ENCODE assay signal across 7 mouse cellular contexts in the genomic region with DNA sequence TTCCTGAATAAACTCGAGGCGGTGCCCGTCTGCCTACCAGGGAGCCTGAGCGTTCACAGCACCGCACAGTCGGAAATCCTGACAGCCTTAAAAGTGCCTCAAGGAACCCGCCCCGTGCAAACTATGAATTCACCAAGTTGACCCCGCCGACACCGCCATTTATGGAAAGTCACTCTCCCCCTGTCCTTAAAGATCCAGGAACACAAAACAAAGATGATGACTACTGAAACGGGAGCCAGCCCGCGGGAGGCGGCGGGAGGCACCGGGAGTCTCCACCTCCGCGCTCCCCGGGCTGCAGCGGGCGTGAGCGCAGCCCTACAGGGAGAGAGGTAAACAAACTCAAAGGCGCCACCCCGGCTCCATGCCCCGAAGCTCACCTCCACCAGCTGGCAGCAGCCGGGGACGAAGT. TPM values are rescaled to one million over a fixed set of nuclear protein-coding genes. Genes with fewer than 3 reads are reported as not detected.
DNase-seq lines count a peak whose midpoint lies in the region; ATAC-seq and TF ChIP-seq lines count a peak whose summit lies in the region.

No protein-coding gene starts in this region.

- no peak for TF ChIP-seq POLR2A in lung, adult 2 months (IDR thresholded peaks at IDR 0.05; ENCODE audit: borderline replicate concordance, extremely low read depth, low read depth, low read length)

- ATAC-seq in activated CD4-positive, CD25-positive, alpha-beta regulatory T cell, adult 4 months: no peak

- peaks cover 14% of the 10 kb centered on the region for H3K4me1 ChIP-seq in lung, adult 2 months (ENCODE audit: control insufficient read depth, insufficient read depth, low read length)

- no peak for DNase-seq in lung, adult 2 months
- DNase-seq in lung, postnatal 14 days: no peak
- peak; percentile 24 for DNase-seq in c-Kit-positive CD71-positive TER-119-positive erythroid progenitor cells, embryonic 14.5 days (ENCODE audit: low spot score)
- peak; percentile 11 to 16 for DNase-seq in frontal cortex, postnatal 25 days (ENCODE audit: low spot score in 2 of 2)
- peak; percentile 52 for DNase-seq in lung, postnatal 10 days
- DNase-seq in urinary bladder, postnatal 25 days (ENCODE audit: low spot score): no peak

- TF ChIP-seq CTCF in lung, adult 2 months (IDR thresholded peaks at IDR 0.05; ENCODE audit: insufficient read depth, low read length): no peak

- WGBS in lung, adult 2 months: under 1% methylated on average over 28 of the region's 28 CpGs

- peak overlapping the region; percentile 93 for H3K4me3 ChIP-seq in lung, adult 2 months (replicated peaks; ENCODE audit: extremely low read depth, low read depth, low read length)

RNA-seq across cellular contexts. Expression of a gene that starts 2.9 kb away (rescaled TPM):
- polyA plus RNA-seq in lung, adult 2 months (2012; rRNA removed): 32.0 and 38.8 TPM in 2 replicates
- polyA plus RNA-seq in activated CD4-positive, CD25-positive, alpha-beta regulatory T cell, adult 4 months (2017; shearing (Covaris generic)): 100 to 1,000 TPM; 231 to 248 TPM

RNA-seq across cellular contexts. Expression of a gene that starts 41.1 kb away (rescaled TPM):
- polyA plus RNA-seq in lung, adult 2 months (2012; rRNA removed): 0.33 and 0.71 TPM in 2 replicates
- polyA plus RNA-seq in activated CD4-positive, CD25-positive, alpha-beta regulatory T cell, adult 4 months (2017; shearing (Covaris generic)): 10 to 100 TPM; 14.0 to 14.4 TPM

RNA-seq across cellular contexts. Expression of a gene that starts 41.4 kb away (rescaled TPM):
- polyA plus RNA-seq in lung, adult 2 months (2012; rRNA removed): 6.7 and 8.4 TPM in 2 replicates
- 10 to 100 TPM; 60.4 to 63.8 TPM for polyA plus RNA-seq in activated CD4-positive, CD25-positive, alpha-beta regulatory T cell, adult 4 months (2017; shearing (Covaris generic))

Comparison
In these comparisons a context has a peak if more than half of its experiments do, and no peak if none do; other contexts are left out.
1. DNase-seq: peak in c-Kit-positive CD71-positive TER-119-positive erythroid progenitor cells, embryonic 14.5 days (single experiment), frontal cortex, postnatal 25 days (2 of 2) and lung, postnatal 10 days (single experiment); none in lung, adult 2 months (single experiment), lung, postnatal 14 days (single experiment) and urinary bladder, postnatal 25 days (single experiment).